Mouse (Mus musculus) megakaryocyte, adult 5-6 weeks (primary cell): ENCODE results near the gene Ift57. TPM values are rescaled to one million over a fixed set of nuclear protein-coding genes. Genes with fewer than 3 reads are reported as not detected.
A peak's percentile ranks its signal among the peaks of the same experiment; 100 is the strongest.

Experiments
- ATAC-seq: 2 replicates; pipeline ENCODE4 v1.8.0; 2016; ENCODE audit warnings: mild to moderate bottlenecking, inconsistent platforms; ENCODE audit not compliant: poor library complexity, severe bottlenecking
- total RNA-seq, 2 experiments: library from RNA; stranded (forward) in 1 of 2; stranded (reverse) in 1 of 2; fragments of 153-499, 151-499 nt in 1 of 2; fragments of 221-1000, 200-1000 nt in 1 of 2; gene quantifications; 2 replicates each; pipeline versions ENCODE4 v1.2.3 to v1.2.4; 2015 to 2017

The Ift57 gene
- total RNA-seq, 2 experiments from 2014 or later, result 13.6 to 24.9 TPM

- peak; percentile 78 for ATAC-seq
Observed at GRCm38 (mm10) chr16:49790575-49791465, 91.8 kb downstream of the Ift57 start.

GRCm38 (mm10) chr16:49792446-49792878 is 93.4 kb downstream of the Ift57 start:
- peak; percentile 60 for ATAC-seq

GRCm38 (mm10) chr16:49793596-49793995 is 94.6 kb downstream of the Ift57 start:
- no peak for ATAC-seq

- ATAC-seq, result no peak
Observed at GRCm38 (mm10) chr16:49796271-49796670, 97.2 kb downstream of the Ift57 start.

GRCm38 (mm10) chr16:49796954-49797353 is 97.9 kb downstream of the Ift57 start:
- no peak for ATAC-seq

- peak; percentile 29 for ATAC-seq
Observed at GRCm38 (mm10) chr16:49798790-49799189, 99.8 kb downstream of the Ift57 start.

- ATAC-seq, result peak; percentile 59
Observed at GRCm38 (mm10) chr16:49799597-49800561, 100.8 kb downstream of the Ift57 start, which contains the start of gene Cd47. Gene Cd47 (plus strand): TSS chr16:49800533.

GRCm38 (mm10) chr16:49800996-49801395 is 102.0 kb downstream of the Ift57 start:
- ATAC-seq, result no peak

GRCm38 (mm10) chr16:49801399-49801798 is 102.4 kb downstream of the Ift57 start:
- peak; percentile 73 for ATAC-seq

GRCm38 (mm10) chr16:49802993-49803392 is 104.0 kb downstream of the Ift57 start:
- ATAC-seq, result no peak

- no peak for ATAC-seq
Observed at GRCm38 (mm10) chr16:49803932-49804461, 105.0 kb downstream of the Ift57 start.

GRCm38 (mm10) chr16:49806920-49807319 is 107.9 kb downstream of the Ift57 start:
- ATAC-seq, result no peak

- peak; percentile 66 for ATAC-seq
Observed at GRCm38 (mm10) chr16:49807419-49807841, 108.4 kb downstream of the Ift57 start.

GRCm38 (mm10) chr16:49807862-49808430 is 108.9 kb downstream of the Ift57 start:
- no peak for ATAC-seq

GRCm38 (mm10) chr16:49811897-49812296 is 112.9 kb downstream of the Ift57 start:
- no peak for ATAC-seq

GRCm38 (mm10) chr16:49812821-49813616 is 114.0 kb downstream of the Ift57 start:
- no peak for ATAC-seq

GRCm38 (mm10) chr16:49814419-49814818 is 115.4 kb downstream of the Ift57 start:
- no peak for ATAC-seq
